Mouse (Mus musculus) midbrain, embryonic 11.5 days (tissue): ENCODE results near the gene Tmem72. TPM values are rescaled to one million over a fixed set of nuclear protein-coding genes. Genes with fewer than 3 reads are reported as not detected.

Experiments
- ATAC-seq: fragments of 200-750 bp; cut with Nextera tagmentation; 2 replicates; pipeline ENCODE4 v1.8.0; 2017; ENCODE audit warnings: moderate TSS enrichment, moderate library complexity; ENCODE audit not compliant: low FRiP score
- DNase-seq: peaks from one replicate; pipeline ENCODE4 v3.0.0; 2015; ENCODE audit warnings: low spot score; ENCODE audit errors: missing footprints
- H3K27ac ChIP-seq: fragments of 300-500 bp; sonication (generic); 2 replicates; pipeline ENCODE4 v1.5.1; 2014; ENCODE audit warnings: low read depth, low read length
- H3K27me3 ChIP-seq: fragments of 300-500 bp; sonication (generic); 2 replicates; pipeline ENCODE4 v1.6.1; 2014; ENCODE audit warnings: mild to moderate bottlenecking, low read length, moderate library complexity, mixed read lengths; ENCODE audit not compliant: control insufficient read depth, insufficient read depth
- H3K36me3 ChIP-seq: fragments of 300-500 bp; sonication (generic); 2 replicates; pipeline ENCODE4 v1.6.1; 2014; ENCODE audit warnings: mild to moderate bottlenecking, low read length, moderate library complexity, mixed read lengths; ENCODE audit not compliant: control insufficient read depth, insufficient read depth
- H3K4me1 ChIP-seq: fragments of 300-500 bp; sonication (generic); 2 replicates; pipeline ENCODE4 v1.6.1; 2014; ENCODE audit warnings: low read length; ENCODE audit not compliant: control insufficient read depth, insufficient read depth
- H3K4me2 ChIP-seq: fragments of 300-500 bp; sonication (generic); 2 replicates; pipeline ENCODE4 v1.6.1; 2014; ENCODE audit warnings: mild to moderate bottlenecking, moderate library complexity
- H3K4me3 ChIP-seq: fragments of 300-500 bp; sonication (generic); 2 replicates; pipeline ENCODE4 v1.5.1; 2014; ENCODE audit warnings: low read depth, low read length
- H3K9ac ChIP-seq: fragments of 300-500 bp; sonication (generic); 2 replicates; pipeline ENCODE4 v1.6.1; 2014; ENCODE audit warnings: low read length
- H3K9me3 ChIP-seq: fragments of 300-500 bp; sonication (generic); 2 replicates; pipeline ENCODE4 v1.6.1; 2016; ENCODE audit warnings: low read length; ENCODE audit not compliant: control insufficient read depth
- WGBS: fragments of 180-500 bp; shearing (Covaris S2); extraction: QIAGEN DNeasy Blood & Tissue Kit; methylation state at CpG from one replicate; pipeline ENCODE4 v1.1.7; 2014; 5-methylcytosine and 5-hydroxymethylcytosine counted together
- polyA plus RNA-seq: library from polyadenylated mRNA; unstranded; fragments of >200 nt; fragmentation: Nextera tagmentation; extraction: Ambion mirVana; gene quantifications from 2 replicates; pipeline ENCODE4 v1.2.1, GENCODE M21; 2014

Tmem72 gene
- polyA plus RNA-seq: 0.08 and 0.10 TPM in 2 replicates

- H3K36me3 ChIP-seq: no peaks in the 10 kb centered on the region
- DNase-seq (no peak), ATAC-seq (no peak)
- H3K9ac ChIP-seq: no peak within 1 kb of the TSS
- no peaks in the 10 kb centered on the region for H3K27me3 ChIP-seq
- no peaks in the 10 kb centered on the region for H3K4me1 ChIP-seq
- no peak within 1 kb of the TSS for H3K27ac ChIP-seq
- H3K4me2 ChIP-seq: no peak within 1 kb of the TSS
- no peaks in the 10 kb centered on the region for H3K9me3 ChIP-seq
- WGBS: 85% methylated on average over 8 of the region's 8 CpGs
- H3K4me3 ChIP-seq: no peak within 1 kb of the TSS
These were observed at the start of gene Tmem72 for GRCm38 (mm10) chr6:116716666-116717065. Gene Tmem72 (minus strand): TSS chr6:116716913.

DNA sequence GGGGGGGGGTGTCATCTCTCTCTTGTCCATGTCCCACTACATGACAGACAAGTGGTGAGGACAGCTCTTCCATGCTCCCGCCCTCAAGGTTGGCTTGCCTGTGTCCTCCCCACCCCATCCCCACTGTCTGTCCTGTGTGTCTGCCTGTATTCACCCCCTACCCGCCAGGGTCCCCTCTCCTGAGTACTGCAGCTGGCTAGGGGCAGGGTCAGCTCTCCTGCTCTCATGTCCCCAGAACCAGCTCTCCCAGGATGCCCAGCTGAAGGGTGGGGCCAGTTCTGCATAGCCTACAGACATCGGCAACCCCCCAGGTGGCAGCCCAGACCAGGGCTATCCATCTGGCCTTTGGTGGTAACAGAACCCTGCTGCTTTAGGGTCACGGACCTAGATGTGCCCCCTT lies 47.8 kb upstream of the Tmem72 start:
- ATAC-seq (no peak), DNase-seq (no peak)
- H3K4me3 ChIP-seq: no peak overlapping the region
- 89% methylated on average over 4 of the region's 4 CpGs for WGBS
- H3K4me1 ChIP-seq: 0 out of 2 replicates have a peak, but pooled peaks cover 4% of the 10 kb centered on the region
- no peak overlapping the region for H3K4me2 ChIP-seq
- H3K9me3 ChIP-seq: no peaks in the 10 kb centered on the region
- no peak overlapping the region for H3K27ac ChIP-seq
- H3K36me3 ChIP-seq: no peaks in the 10 kb centered on the region
- H3K27me3 ChIP-seq: no peaks in the 10 kb centered on the region
- H3K9ac ChIP-seq: no peak overlapping the region

DNA sequence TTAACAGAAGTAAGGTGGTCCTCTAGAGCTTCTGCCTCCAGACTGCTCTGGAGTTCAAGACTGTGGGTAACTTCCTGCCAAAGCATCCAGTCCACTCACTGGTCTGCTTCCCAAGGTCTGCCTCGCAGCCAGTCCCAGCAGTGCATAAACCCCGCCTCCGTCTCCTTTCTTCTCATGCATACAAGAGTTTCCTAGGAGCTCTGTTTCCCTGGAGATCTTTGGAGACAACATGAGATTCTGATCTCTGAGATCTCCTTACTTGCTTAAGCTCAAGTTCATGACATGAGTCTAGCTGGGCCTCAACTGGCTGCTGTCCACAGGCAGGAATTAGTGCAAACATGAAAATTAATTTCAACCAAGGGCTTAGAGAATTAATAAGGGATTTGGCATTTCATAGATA lies 45.6 kb upstream of the Tmem72 start:
- 30% methylated on average over 3 of the region's 3 CpGs for WGBS
- no peak overlapping the region for H3K4me3 ChIP-seq

DNA sequence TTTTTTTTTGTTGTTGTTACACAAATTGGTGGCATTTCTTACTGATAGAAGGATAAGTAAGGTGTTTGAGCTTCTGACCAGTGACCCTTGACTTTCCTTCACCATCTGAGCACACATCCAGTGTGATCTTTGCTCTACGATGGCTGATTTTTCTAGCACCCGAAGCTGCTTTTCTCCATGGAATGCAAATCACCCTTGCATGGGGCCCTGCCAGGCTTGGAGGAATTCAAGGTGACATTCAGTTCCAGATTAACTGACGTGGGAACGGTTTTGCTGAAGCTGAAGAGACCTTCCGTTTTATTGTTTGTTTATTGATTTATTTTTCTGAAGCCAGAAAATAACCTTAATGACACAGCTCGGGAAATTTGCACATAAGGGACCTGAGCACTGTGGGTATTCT lies 43.5 kb upstream of the Tmem72 start:
- 79% methylated on average over 6 of the region's 6 CpGs for whole genome bisulfite sequencing
- H3K4me3 ChIP-seq: no peak overlapping the region
- H3K27ac ChIP-seq: no peak overlapping the region
- H3K9me3 ChIP-seq: no peaks in the 10 kb centered on the region
- ATAC-seq (no peak), DNase-seq (no peak)
- no peak overlapping the region for H3K9ac ChIP-seq
- H3K4me1 ChIP-seq: 0 out of 2 replicates have a peak, but pooled peaks cover 4% of the 10 kb centered on the region
- no peaks in the 10 kb centered on the region for H3K36me3 ChIP-seq
- no peaks in the 10 kb centered on the region for H3K27me3 ChIP-seq
- no peak overlapping the region for H3K4me2 ChIP-seq

More for the DNA sequence above, 45.6 kb upstream of the Tmem72 start:
- ATAC-seq (no peak), DNase-seq (peak; percentile 89)
- Histone ChIP-seq H3K36me3 (no peaks in the 10 kb centered on the region), H3K9me3 (no peaks in the 10 kb centered on the region), H3K4me2 (no peak overlapping the region), H3K27me3 (no peaks in the 10 kb centered on the region), H3K4me1 (0 out of 2 replicates have a peak, but pooled peaks cover 4% of the 10 kb centered on the region), H3K9ac (no peak overlapping the region), H3K27ac (no peak overlapping the region)

- H3K27ac ChIP-seq: no peak overlapping the region
- no peaks in the 10 kb centered on the region for H3K9me3 ChIP-seq
- H3K27me3 ChIP-seq: no peaks in the 10 kb centered on the region
- no peaks in the 10 kb centered on the region for H3K36me3 ChIP-seq
- WGBS: 82% methylated on average over 3 of the region's 3 CpGs
- no peak overlapping the region for H3K9ac ChIP-seq
- no peak for ATAC-seq
- DNase-seq: no peak
- H3K4me3 ChIP-seq: no peak overlapping the region
- H3K4me1 ChIP-seq: no peaks in the 10 kb centered on the region
- H3K4me2 ChIP-seq: no peak overlapping the region
These were observed 39.7 kb upstream of the Tmem72 start for GRCm38 (mm10) chr6:116756364-116756763.

GRCm38 (mm10) chr6:116738046-116738445 lies 21.3 kb upstream of the Tmem72 start:
- no peaks in the 10 kb centered on the region for H3K4me1 ChIP-seq
- no peaks in the 10 kb centered on the region for H3K9me3 ChIP-seq
- WGBS: 75% methylated on average over 2 of the region's 2 CpGs
- no peak for DNase-seq
- H3K4me3 ChIP-seq: no peak overlapping the region
- H3K27ac ChIP-seq: no peak overlapping the region
- ATAC-seq: no peak
- H3K4me2 ChIP-seq: no peak overlapping the region
- H3K9ac ChIP-seq: no peak overlapping the region
- no peaks in the 10 kb centered on the region for H3K36me3 ChIP-seq
- no peaks in the 10 kb centered on the region for H3K27me3 ChIP-seq

DNA sequence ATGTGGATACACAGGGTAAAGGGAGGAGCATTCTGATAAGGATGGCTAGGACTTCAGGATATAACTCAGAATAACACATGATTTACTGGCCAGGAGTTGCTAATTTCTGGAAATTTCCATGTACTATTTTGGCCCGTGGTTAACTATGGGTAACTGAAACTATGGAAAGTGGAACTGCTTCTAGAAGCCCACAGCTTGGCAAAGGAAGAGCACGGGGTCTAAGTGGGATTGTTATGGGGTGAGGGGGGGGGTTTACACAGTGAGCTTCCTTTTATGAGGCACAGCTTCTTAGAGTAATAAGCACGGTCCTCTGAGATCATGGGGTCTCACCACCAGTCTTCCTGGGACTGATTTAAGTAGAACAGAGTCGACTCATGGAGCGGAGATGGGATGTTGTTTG lies 18.6 kb upstream of the Tmem72 start:
- Histone ChIP-seq H3K4me1 (no peaks in the 10 kb centered on the region), H3K36me3 (no peaks in the 10 kb centered on the region), H3K9me3 (no peaks in the 10 kb centered on the region), H3K4me3 (no peak overlapping the region), H3K4me2 (no peak overlapping the region), H3K27me3 (no peaks in the 10 kb centered on the region), H3K9ac (no peak overlapping the region), H3K27ac (no peak overlapping the region)
- no peak for DNase-seq
- ATAC-seq: no peak
- WGBS: 91% methylated on average over 5 of the region's 5 CpGs

DNA sequence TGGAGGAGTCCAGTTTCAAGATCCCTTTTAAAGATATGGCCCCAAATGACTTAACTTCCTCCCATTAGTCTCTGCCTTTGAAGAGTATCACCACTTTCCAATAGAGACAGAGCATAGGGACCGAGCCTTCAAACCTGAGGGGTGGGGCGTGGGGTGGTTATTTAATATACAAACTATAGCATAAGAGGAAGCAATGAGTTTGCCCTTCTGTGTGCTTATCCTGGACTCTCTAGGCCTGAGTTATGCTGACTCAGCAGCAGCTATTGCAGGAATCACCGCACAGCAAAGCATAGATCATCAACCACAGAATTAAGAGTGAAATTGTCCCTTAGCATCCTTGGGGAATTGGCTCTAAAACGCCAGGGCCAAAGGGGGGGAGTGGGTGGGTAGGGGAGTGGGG lies 16.9 kb upstream of the Tmem72 start:
- 84% methylated on average over 4 of the region's 4 CpGs for WGBS
- Histone ChIP-seq H3K27ac (no peak overlapping the region), H3K4me3 (no peak overlapping the region)

GRCm38 (mm10) chr6:116724489-116725160 lies 7.9 kb upstream of the Tmem72 start:
- 81% methylated on average over 12 of the region's 12 CpGs for WGBS
- Histone ChIP-seq H3K27me3 (no peaks in the 10 kb centered on the region), H3K4me1 (no peaks in the 10 kb centered on the region), H3K9ac (no peak overlapping the region), H3K36me3 (no peaks in the 10 kb centered on the region), H3K9me3 (no peaks in the 10 kb centered on the region), H3K27ac (no peak overlapping the region), H3K4me2 (no peak overlapping the region), H3K4me3 (no peak overlapping the region)
- ATAC-seq: no peak
- no peak for DNase-seq

More for the DNA sequence above, 16.9 kb upstream of the Tmem72 start:
- Histone ChIP-seq H3K9me3 (no peaks in the 10 kb centered on the region), H3K36me3 (no peaks in the 10 kb centered on the region), H3K4me1 (no peaks in the 10 kb centered on the region), H3K27me3 (no peaks in the 10 kb centered on the region), H3K9ac (no peak overlapping the region), H3K4me2 (no peak overlapping the region)
- DNase-seq (no peak), ATAC-seq (no peak)
